Mouse (Mus musculus) adrenal gland, adult (tissue): ENCODE data around the gene Atg2b.

Source experiments
- DNase-seq, 2 experiments: peaks; one replicate each; pipeline ENCODE4 v3.0.0; 2022 to 2023; ENCODE audit warnings: low spot score in 1 of 2; ENCODE audit not compliant: inconsistent age in 2 of 2

Gene Atg2b

DNA sequence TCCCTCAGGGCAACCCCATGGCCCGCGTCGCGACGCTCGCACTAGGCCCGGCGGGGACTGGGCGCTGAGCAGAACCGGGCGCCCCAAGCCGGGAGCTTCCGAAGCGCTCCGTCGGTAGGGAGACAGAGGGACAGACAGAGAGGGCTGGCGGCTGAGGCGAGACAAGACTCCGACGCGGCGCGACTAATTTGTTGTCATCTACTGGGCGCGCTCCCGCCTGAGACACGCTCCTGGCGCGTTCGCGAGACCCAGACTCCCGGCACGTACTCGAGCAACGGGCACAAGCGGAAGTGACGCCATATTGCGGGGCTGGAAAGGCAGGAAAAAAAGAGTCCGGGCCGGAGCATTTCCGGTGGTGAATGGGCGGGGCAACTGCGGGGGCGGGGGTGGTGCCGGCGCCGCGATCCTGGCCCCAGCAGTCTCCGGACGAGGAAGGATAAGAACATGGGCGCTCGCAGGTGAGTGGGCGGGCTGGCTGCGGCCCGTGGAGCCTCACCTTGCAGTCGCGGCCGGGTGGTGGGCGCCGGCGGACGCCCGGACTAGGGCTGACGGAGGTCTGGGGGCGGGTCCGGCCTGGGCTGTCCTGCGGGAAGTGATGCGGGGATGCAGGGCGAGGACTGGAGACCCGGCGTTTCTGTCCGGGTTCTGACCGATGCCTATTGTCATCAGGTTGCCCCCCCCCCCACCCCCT is at the start of gene Atg2b:
Gene Atg2b (minus strand): TSS at position 211 of the 691 bp plus-strand sequence.
- DNase-seq = peak; percentile 96 to 98

GRCm38 (mm10) chr12:105733370-105734159 is 48.6 kb upstream of the Atg2b start:
- DNase-seq = no peak

GRCm38 (mm10) chr12:105730851-105731460 is 45.9 kb upstream of the Atg2b start:
- DNase-seq = no peak

DNA sequence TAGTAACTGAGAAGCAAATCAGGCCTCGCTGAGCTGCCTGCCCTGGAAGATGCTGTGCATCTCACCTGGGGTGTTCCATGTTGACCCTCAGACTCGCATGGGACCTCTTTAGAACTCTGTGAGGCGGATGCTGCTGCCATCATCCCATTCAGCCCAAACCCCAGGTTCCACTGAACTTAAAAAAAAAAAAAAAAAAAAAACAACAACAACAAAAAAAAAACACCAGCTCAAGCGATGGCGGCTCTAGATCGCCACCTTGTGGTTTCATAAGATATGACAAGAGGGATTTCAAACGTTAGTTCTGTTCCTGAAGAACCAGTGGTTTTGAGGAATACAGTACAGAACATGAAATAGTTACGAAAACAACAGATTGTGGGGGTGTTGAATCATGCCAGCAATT is 43.0 kb upstream of the Atg2b start:
- peak in 1 of 2 experiments; percentile 74 for DNase-seq

DNA sequence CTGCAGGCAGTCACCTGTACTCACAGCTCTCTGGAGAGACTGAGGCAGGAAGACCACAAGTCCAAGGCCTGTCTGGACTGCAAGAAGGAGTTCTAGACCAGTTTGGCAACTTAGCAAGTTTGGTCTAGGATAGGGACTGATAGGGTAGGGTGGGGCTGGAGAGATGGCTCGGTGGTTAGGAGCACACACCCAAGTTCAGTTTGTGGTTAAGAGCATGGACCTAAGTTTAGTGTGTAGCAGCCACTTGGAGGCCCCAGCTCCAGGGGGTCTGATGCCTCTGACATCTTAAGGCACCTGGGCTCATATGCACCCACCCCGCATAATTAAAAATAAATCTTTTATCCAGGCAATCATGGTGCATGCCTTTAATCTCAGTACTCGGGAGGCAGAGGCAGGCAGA is 42.3 kb upstream of the Atg2b start:
- no peak for DNase-seq

DNA sequence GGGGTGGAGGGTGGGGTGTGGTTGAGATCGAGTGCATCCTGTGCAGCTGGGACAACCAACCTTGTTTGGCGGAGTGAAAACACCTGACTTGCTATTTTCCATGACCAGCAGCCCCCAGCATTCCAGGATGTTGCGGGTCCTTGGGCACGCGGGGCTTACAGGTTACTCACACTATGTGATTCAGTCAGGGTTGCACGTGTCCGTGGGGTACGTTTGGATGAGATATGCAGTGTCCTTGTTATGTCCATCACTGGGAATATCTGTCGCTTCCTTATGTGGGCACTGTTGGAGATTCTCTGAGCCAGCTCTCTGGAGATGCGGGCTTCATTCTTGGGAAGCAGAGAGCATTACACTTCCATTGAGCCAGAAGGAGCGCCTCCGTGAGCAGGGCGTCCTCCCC is 40.7 kb upstream of the Atg2b start:
- DNase-seq = peak; percentile 28 to 58

DNA sequence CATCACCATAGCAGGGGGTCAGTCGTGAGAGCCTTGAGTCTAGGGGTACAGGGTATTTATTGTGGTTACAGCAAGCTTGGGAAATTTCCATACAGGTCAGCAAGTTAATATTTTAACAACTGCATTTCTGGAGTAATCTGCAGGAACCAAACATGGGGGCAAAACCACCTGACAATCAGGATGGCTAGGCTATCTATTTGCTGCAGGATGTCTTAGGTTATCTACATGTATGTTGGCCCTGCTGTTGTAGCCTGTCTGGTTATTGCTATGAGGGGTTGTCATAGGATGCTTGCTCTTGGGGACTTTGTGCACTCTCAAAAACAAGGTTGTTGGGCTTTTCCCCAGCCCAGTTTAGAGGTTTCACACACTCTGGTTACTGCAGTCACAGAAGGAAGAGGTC is 39.6 kb upstream of the Atg2b start:
- no peak for DNase-seq

DNA sequence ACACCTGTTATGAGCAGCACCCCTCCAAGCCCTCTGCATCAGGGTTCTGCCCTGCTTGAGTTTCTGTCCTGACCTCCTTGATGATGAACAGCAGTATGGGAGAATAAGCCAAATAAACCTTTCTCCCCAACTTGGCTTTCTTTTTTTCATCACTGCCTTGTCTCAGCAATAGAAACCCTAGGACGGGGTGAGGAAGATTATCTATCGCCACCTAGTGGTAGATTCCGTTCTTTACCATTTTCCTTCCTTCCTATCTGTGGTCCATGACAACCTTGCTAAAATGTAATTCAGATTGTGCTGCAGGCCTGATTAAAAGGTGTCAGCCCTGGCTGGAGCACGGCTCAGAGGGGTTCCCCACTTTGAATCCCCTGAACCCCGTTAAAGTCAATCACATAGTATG is 37.6 kb upstream of the Atg2b start:
- DNase-seq = peak in 1 of 2 experiments; percentile 81

DNA sequence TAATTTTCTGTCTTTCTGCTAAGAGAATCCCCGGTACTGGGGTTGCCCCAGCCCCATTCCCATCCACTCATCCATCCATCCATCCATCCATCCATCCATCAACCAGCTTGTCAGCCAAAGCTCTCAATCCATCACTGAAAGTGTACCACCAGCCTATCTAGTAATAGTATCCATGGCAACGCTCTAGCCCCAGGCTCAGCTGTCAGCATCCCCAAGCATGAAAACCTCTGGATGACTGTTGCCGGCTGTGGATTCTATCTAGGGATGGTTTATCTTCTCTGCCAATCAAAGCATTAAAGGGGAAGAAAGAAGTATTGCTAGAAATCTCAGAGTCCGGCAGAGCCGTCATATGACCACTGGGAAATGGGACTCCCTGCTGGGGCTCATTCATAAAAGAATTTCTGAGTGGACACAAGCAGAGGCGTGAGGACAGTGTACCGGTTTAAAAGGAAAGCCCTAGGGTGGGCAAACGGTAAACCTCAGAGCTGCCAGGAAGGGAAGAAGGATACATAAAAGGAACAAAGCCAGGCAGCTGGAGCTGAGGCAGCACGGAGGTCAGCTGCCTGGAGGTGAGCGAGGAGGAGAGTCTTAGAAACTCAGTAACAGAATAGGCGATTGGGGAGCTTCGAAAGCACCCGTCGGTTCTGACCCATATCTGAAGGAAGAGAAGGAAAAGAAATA is 36.6 kb upstream of the Atg2b start:
- no peak for DNase-seq

DNA sequence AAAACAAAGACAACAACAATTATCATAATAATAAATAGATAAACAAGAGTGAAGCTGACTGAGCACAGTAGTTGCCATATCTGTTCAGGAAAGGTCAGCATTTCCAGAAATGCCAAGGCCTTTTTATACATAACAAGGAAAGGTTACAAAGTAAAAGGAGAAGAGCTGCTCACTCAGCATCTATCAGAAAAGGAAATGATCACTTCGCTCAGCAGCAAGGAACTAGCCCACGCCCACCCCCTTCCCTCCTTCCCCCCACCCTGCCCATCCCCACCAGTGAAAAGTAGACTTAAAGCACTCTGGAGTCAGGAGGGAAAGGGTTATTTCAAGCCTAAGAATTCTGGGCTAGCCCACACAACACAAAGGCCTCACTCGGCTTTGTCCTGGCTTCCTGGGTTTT is 35.2 kb upstream of the Atg2b start:
- DNase-seq = no peak

DNA sequence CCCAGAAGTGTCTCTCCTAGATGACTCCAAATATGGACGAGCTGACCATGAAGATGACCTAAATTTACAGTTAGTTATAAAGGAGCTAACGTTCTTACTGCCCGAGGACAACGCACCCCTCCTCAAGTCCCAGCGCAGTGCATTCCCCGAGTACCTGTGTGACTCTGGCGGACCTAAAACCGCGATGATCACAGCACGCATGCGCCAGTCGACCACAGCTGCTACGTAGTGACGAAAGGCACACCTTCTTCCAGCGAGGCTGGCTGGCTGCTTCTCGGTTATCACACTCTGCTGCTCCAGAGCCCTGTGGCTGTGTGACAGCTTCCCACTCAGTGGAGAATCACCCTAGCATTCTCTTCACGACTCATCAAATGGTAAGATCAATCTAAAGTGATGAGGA is 33.6 kb upstream of the Atg2b start:
- DNase-seq = peak; percentile 54 to 68

DNA sequence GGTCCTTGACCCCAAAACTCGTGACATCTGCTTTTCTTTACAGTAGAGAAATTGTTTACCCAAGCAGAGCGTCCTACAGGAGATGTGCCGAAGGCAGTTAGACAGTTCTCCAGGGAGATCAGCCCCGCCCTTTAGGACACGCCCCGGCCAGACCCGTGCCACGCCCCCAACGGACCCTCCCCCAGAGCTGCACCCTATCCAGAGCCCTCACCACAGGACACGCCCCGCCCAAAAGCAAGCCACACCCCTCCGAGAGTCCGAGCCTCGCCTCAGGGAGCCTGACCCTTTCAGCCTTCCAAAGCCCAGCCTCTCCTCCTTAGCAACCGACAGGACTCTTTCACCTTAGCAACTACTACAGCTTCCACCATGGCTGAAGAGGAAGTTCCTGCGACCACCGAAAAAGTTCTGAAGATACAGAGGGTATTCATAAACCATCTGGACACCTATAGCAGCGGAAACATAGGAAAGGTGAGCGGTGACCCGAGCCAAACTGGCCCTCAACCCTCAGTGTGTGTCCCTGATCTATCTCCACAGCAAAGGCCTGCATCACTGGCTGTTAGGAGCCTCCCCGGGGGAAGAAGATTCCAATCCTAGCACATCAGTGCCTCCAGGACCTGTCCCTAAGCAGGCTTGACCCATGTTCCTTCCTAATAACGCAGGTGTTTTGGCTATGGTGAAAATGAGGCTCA is 20.9 kb upstream of the Atg2b start, which contains the start of gene Ak7:
Gene Ak7 (plus strand): TSS at position 178 of the 689 bp plus-strand sequence.
- DNase-seq = peak; percentile 84 to 91

DNA sequence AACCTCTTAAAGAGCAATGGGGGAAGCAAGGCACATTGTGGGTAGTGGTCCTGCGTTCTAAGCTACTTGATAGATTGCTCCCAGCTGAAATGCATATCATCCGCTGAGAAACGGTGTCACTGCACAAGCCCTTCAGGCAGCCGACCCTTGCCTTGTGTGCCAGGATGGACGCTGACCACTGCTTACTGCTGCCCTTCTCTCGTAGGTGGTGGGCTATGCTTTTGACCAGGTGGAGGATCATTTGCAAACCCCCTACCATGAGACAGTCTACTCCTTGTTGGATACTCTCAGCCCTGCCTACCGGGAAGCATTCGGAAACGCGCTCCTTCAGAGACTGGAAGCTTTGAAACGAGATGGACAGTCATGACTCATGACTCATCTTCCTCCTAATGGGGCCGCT is 15.4 kb upstream of the Atg2b start:
- no peak for DNase-seq

DNA sequence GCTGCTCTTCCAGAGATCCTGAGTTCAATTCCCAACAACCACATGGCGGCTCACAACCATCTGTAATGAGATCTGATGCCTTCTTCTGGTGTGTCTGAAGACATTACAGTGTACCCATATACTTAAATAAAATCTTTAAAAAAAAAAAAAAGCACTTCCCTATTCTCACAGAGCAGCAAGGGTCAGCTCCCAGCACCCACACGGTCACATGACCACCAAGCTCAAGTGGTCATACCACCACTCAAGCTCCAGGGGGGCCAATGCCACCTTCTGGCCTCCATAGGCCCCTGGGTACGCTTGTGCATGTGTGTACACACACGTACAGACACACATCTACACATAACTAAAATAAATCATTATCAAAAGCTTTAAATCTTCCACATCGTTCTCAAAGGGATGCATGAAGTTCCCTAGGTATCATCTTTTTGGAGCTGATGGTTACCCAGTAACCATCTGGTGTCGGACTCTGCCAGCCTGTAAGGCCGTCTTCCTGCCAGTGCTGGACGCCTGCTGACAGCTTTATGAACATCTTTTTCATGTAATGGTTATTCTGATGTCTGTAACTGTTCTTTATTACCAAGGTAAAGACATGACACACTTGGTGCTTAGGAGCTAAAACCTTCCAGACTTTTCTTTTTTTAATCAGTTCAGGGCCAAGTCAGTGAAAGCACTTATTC is 12.2 kb upstream of the Atg2b start:
- no peak for DNase-seq

DNA sequence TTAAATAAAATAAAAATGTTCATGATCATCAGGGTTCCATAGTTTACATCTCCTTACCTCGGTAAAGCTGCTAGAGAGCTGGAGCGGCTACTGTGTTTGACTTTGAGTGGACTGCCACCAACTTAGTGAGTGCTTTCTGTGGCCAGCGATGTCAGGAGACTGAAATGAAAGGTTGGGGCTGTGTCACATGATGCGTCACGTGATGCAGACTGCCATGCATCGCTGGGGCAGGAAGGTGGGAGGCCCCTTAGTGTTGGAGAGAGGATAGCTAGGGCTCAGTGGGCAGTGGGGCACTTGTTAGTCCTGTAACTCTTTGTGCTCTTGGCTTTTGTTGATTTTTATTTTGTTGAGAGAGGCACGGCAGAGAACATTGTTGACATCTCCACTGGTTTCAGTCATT is 10.8 kb upstream of the Atg2b start:
- DNase-seq = no peak

- peak in 1 of 2 experiments; percentile 34 for DNase-seq
Measured at GRCm38 (mm10) chr12:105694021-105694420, 9.0 kb upstream of the Atg2b start.

- no peak for DNase-seq
Measured at GRCm38 (mm10) chr12:105689435-105689834, 4.4 kb upstream of the Atg2b start.

GRCm38 (mm10) chr12:105688546-105688945 is 3.5 kb upstream of the Atg2b start:
- DNase-seq = no peak

GRCm38 (mm10) chr12:105687416-105687815 is 2.4 kb upstream of the Atg2b start:
- DNase-seq = no peak

- DNase-seq = no peak
Measured at GRCm38 (mm10) chr12:105686791-105687190, 1.8 kb upstream of the Atg2b start.
